Mouse (Mus musculus) midbrain, embryonic 13.5 days (tissue): ENCODE data around the gene Timm44. TPM values are rescaled to one million over a fixed set of nuclear protein-coding genes. Genes with fewer than 3 reads are reported as not detected.
"Not testable (repeated sequence)": the region's sequence is repeated elsewhere in the genome, so short reads cannot be mapped to it uniquely, and the experiment has no call there.

Experiments used
- ATAC-seq: fragments of 200-750 bp; cut with Nextera tagmentation; 2 replicates; pipeline ENCODE4 v1.8.0; 2017; ENCODE audit warnings: mild to moderate bottlenecking, moderate TSS enrichment, moderate library complexity
- H3K27ac ChIP-seq: fragments of 300-500 bp; sonication (generic); 2 replicates; pipeline ENCODE4 v1.5.1; 2015; ENCODE audit warnings: inconsistent platforms, mild to moderate bottlenecking, moderate library complexity
- H3K27me3 ChIP-seq: fragments of 300-500 bp; sonication (generic); 2 replicates; pipeline ENCODE4 v1.6.1; 2015; ENCODE audit warnings: mild to moderate bottlenecking, inconsistent platforms
- H3K36me3 ChIP-seq: fragments of 300-500 bp; sonication (generic); 2 replicates; pipeline ENCODE4 v1.6.1; 2015; ENCODE audit warnings: mild to moderate bottlenecking, inconsistent platforms
- H3K4me1 ChIP-seq: fragments of 300-500 bp; sonication (generic); replicated peaks from 2 replicates; pipeline ENCODE4 v1.6.1; 2015; ENCODE audit warnings: inconsistent platforms
- H3K4me2 ChIP-seq: fragments of 300-500 bp; sonication (generic); replicated peaks from 2 replicates; pipeline ENCODE4 v1.6.1; 2015; ENCODE audit warnings: moderate library complexity, mild to moderate bottlenecking, inconsistent platforms
- H3K4me3 ChIP-seq: fragments of 300-500 bp; sonication (generic); replicated peaks from 2 replicates; pipeline ENCODE4 v1.5.1; 2015; ENCODE audit warnings: mild to moderate bottlenecking, inconsistent platforms
- H3K9ac ChIP-seq: fragments of 300-500 bp; sonication (generic); replicated peaks from 2 replicates; pipeline ENCODE4 v1.6.1; 2015; ENCODE audit warnings: mild to moderate bottlenecking, inconsistent platforms
- H3K9me3 ChIP-seq: fragments of 300-500 bp; sonication (generic); 2 replicates; pipeline ENCODE4 v1.6.1; 2016; ENCODE audit warnings: mild to moderate bottlenecking, inconsistent platforms
- WGBS: fragments of 180-500 bp; shearing (Covaris S2); methylation state at CpG from one replicate; pipeline ENCODE4 v1.1.7; 2015; 5-methylcytosine and 5-hydroxymethylcytosine counted together
- polyA plus RNA-seq: library from polyadenylated mRNA; unstranded; fragments of >200 nt; fragmentation: Nextera tagmentation; extraction: Ambion mirVana; gene quantifications from 2 replicates; pipeline ENCODE4 v1.2.1, GENCODE M21; 2015

The Timm44 gene
- polyA plus RNA-seq, 1 experiment from 2014 or later, result 45.1 TPM

DNA sequence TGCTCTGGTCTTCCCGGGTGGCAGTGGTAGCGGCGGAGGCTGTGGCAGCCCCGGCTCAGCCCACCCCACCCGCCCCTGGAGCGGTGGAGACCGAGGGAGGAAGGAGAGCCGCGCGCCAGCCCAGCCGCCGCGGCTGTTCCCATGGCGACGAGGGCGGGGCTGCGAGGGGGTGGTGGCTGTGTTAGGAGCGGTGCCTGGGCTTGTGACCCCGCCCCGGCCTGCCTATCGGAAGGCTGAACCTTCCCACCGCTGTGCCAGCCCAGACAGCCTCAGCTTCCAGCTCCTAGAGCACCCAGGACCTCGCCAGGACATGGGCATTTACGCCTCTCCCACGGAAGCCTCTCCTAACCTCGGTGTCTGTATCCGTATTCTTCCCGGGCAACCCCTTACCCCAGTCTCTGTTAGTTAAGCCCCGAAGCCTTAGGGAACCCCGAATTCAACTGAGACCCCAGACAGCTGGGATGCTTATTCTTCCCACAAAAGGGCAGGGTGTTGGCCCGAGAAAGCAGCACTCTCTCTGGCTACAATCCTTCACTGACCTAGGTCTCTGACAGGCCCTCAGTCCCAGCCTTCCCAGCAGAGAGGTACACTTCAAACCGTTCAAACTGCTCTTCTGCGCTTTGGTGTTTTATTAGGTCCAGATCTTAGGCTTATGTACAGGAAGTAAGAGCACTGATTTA, 16.4 kb downstream of the Timm44 start, which contains the start of gene Ctxn1:
TSS of gene Ctxn1 (minus strand) at position 150 of the 680 bp plus-strand sequence.
- H3K27ac ChIP-seq, result peak within 1 kb of the TSS; percentile 98
- 9% methylated on average over 20 of the region's 33 CpGs for WGBS
- H3K4me3 ChIP-seq, result peak within 1 kb of the TSS; percentile 95
- peaks cover 77% of the 10 kb centered on the region for H3K36me3 ChIP-seq
- H3K4me2 ChIP-seq, result peak within 1 kb of the TSS; percentile 77
- H3K9ac ChIP-seq, result peak within 1 kb of the TSS; percentile 95
- peak; percentile 92 for ATAC-seq
- H3K27me3 ChIP-seq, result no peaks in the 10 kb centered on the region
- peaks cover 37% of the 10 kb centered on the region for H3K4me1 ChIP-seq
- H3K9me3 ChIP-seq, result no peaks in the 10 kb centered on the region

DNA sequence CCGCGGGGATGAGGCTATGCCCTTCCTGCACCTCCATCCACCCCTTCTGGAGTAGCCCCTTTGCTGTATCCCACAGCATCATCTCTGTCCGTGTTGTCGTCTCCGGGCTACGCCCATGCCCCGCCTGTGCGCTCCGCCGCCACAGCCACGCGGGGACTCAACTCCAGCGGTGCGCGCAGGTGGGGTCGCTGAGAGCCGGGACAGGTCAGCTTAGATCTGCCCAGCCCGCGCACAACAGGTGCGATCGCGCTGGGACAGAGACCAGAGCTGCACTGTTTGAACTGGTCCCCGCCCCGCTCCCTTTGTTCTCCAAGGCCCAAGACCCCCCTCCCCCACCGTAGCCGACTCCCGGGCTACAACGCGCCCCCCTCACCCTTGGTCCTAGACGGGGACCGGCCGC, 17.0 kb downstream of the Timm44 start:
- Histone ChIP-seq H3K4me3 (peak overlapping the region; percentile 95), H3K9ac (peak overlapping the region; percentile 95), H3K27me3 (no peaks in the 10 kb centered on the region), H3K9me3 (no peaks in the 10 kb centered on the region), H3K4me2 (peak overlapping the region; percentile 77), H3K27ac (peak overlapping the region; percentile 98), H3K4me1 (peaks cover 43% of the 10 kb centered on the region), H3K36me3 (peaks cover 71% of the 10 kb centered on the region)
- WGBS, result 0% methylated on average over 31 of the region's 32 CpGs
- peak; percentile 78 for ATAC-seq

- WGBS, result 3% methylated on average over 35 of the region's 35 CpGs
- peak; percentile 70 for ATAC-seq
- peaks cover 66% of the 10 kb centered on the region for H3K36me3 ChIP-seq
These were observed 17.5 kb downstream of the Timm44 start for GRCm38 (mm10) chr8:4258233-4258632.

DNA sequence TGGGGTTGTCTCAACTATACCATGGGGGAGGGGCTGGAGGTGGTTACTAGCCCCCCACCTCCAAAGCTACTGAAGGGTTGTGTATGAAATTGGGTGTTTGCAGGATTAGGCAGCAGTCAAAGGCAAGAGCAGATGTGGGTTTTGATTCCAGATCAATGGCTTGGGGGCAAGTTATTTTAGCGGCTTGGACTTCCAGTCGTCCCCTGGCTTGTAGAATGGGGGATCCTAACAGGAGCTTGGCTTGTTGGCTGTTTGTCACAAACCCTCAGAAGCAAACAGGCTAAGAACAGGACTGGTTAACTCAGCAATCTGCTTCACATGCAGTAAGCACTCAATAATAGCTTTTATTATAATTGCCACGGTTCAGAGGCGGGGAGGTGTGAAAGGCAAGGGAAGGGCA, 18.4 kb downstream of the Timm44 start:
- Histone ChIP-seq H3K36me3 (peaks cover 58% of the 10 kb centered on the region), H3K9ac (peak overlapping the region; percentile 95), H3K27me3 (no peaks in the 10 kb centered on the region), H3K4me2 (peak overlapping the region; percentile 77), H3K9me3 (no peaks in the 10 kb centered on the region), H3K27ac (peak overlapping the region; percentile 98), H3K4me3 (peak overlapping the region; percentile 95), H3K4me1 (peaks cover 50% of the 10 kb centered on the region)
- ATAC-seq, result no peak
- WGBS, result 56% methylated on average over 4 of the region's 4 CpGs

More at GRCm38 (mm10) chr8:4258233-4258632, 17.5 kb downstream of the Timm44 start:
- Histone ChIP-seq H3K9ac (peak overlapping the region; percentile 95), H3K27me3 (no peaks in the 10 kb centered on the region), H3K4me1 (peaks cover 46% of the 10 kb centered on the region), H3K9me3 (no peaks in the 10 kb centered on the region), H3K27ac (peak overlapping the region; percentile 98), H3K4me3 (peak overlapping the region; percentile 95), H3K4me2 (peak overlapping the region; percentile 77)

GRCm38 (mm10) chr8:4256911-4257310, 18.8 kb downstream of the Timm44 start:
- H3K27me3 ChIP-seq, result no peaks in the 10 kb centered on the region
- peaks cover 52% of the 10 kb centered on the region for H3K4me1 ChIP-seq
- H3K4me3 ChIP-seq, result peak overlapping the region; percentile 95
- peak overlapping the region; percentile 95 for H3K9ac ChIP-seq
- H3K9me3 ChIP-seq, result no peaks in the 10 kb centered on the region
- peak overlapping the region; percentile 98 for H3K27ac ChIP-seq
- H3K4me2 ChIP-seq, result peak overlapping the region; percentile 77
- no peak for ATAC-seq
- peaks cover 53% of the 10 kb centered on the region for H3K36me3 ChIP-seq
- 70% methylated on average over 4 of the region's 4 CpGs for WGBS

- Histone ChIP-seq H3K36me3 (peaks cover 42% of the 10 kb centered on the region), H3K4me1 (peaks cover 55% of the 10 kb centered on the region)
- not testable (repeated sequence) for H3K9ac ChIP-seq, H3K9me3 ChIP-seq, H3K27me3 ChIP-seq, H3K4me2 ChIP-seq, H3K4me3 ChIP-seq, ATAC-seq, H3K27ac ChIP-seq
- 86% methylated on average over 7 of the region's 7 CpGs for WGBS
These were observed 20.2 kb downstream of the Timm44 start for GRCm38 (mm10) chr8:4255471-4255870.

- peak overlapping the region; percentile 24; the same call in 1 of the 2 replicates for H3K9ac ChIP-seq
- WGBS, result 58% methylated on average over 6 of the region's 6 CpGs
- ATAC-seq, result no peak
- peak overlapping the region; percentile 92; the same call in 1 of the 2 replicates for H3K27ac ChIP-seq
- H3K9me3 ChIP-seq, result no peaks in the 10 kb centered on the region
- 0 out of 2 replicates have a peak, but pooled peaks cover 6% of the 10 kb centered on the region for H3K27me3 ChIP-seq
- H3K4me1 ChIP-seq, result peaks cover 54% of the 10 kb centered on the region
- H3K4me2 ChIP-seq, result peak overlapping the region; percentile 71
- H3K4me3 ChIP-seq, result peak overlapping the region; percentile 92
- peaks cover 48% of the 10 kb centered on the region for H3K36me3 ChIP-seq
These were observed 21.7 kb downstream of the Timm44 start for GRCm38 (mm10) chr8:4254001-4254400.

GRCm38 (mm10) chr8:4252934-4253841, 22.5 kb downstream of the Timm44 start, which contains the start of gene Snapc2:
TSS of gene Snapc2 (plus strand) at chr8:4253080.
- ATAC-seq, result peak; percentile 86
- peaks cover 55% of the 10 kb centered on the region for H3K4me1 ChIP-seq

GRCm38 (mm10) chr8:4252116-4252760, 23.5 kb downstream of the Timm44 start:
- Histone ChIP-seq H3K9me3 (no peaks in the 10 kb centered on the region), H3K36me3 (peaks cover 57% of the 10 kb centered on the region), H3K27ac (peak overlapping the region; percentile 92), H3K4me3 (peak overlapping the region; percentile 92), H3K27me3 (peaks cover 15% of the 10 kb centered on the region; the same call in 1 of the 2 replicates), H3K4me2 (peak overlapping the region; percentile 71), H3K9ac (peak overlapping the region; percentile 91), H3K4me1 (peaks cover 45% of the 10 kb centered on the region)
- peak; percentile 0; the same call in 1 of the 2 replicates for ATAC-seq
- WGBS, result 45% methylated on average over 8 of the region's 8 CpGs

More at GRCm38 (mm10) chr8:4252934-4253841, 22.5 kb downstream of the Timm44 start, which contains the start of gene Snapc2:
- Histone ChIP-seq H3K4me2 (peak within 1 kb of the TSS; percentile 71), H3K9ac (peak within 1 kb of the TSS; percentile 91), H3K36me3 (peaks cover 52% of the 10 kb centered on the region), H3K27ac (peak within 1 kb of the TSS; percentile 92), H3K27me3 (peaks cover 12% of the 10 kb centered on the region; the same call in 1 of the 2 replicates), H3K4me3 (peak within 1 kb of the TSS; percentile 92), H3K9me3 (no peaks in the 10 kb centered on the region)
- 1% methylated on average over 69 of the region's 69 CpGs for WGBS

DNA sequence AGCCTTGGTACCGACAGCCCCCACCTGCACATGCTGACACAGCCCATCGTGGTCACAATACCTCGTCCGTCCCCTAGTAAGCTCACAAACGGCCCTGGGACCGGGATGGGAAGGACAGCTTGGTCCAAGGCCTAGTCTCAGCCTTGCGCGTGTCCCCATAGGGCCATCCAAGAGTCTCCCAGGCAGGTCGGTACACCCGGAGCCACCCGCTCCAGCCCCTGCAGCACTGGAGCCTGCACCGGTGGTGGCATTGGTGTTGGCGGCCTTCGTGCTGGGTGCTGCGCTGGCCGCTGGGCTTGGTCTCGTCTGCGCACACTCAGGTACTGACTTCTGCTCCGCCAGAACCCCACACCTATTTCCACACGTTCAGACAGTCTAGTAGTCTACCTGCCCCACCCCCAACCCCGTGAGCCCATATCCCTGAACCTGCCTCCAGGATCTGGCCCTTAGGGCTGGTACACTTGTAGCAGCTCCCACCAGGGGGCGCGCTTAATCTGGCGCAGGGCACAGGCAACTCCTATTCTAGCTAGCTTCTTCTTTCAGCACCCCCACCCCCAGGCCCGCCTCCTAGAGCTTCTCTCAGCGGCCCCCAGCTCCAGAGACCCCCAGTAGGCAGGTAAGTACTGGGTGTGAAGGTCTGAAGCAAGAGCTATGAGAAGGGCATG, 25.3 kb downstream of the Timm44 start:
- Histone ChIP-seq H3K4me3 (no peak overlapping the region), H3K36me3 (peaks cover 57% of the 10 kb centered on the region), H3K27me3 (peaks cover 15% of the 10 kb centered on the region; the same call in 1 of the 2 replicates), H3K9ac (no peak overlapping the region), H3K4me1 (peaks cover 32% of the 10 kb centered on the region), H3K27ac (no peak overlapping the region), H3K4me2 (no peak overlapping the region), H3K9me3 (no peaks in the 10 kb centered on the region)
- 36% methylated on average over 26 of the region's 26 CpGs for WGBS
- ATAC-seq, result peak; percentile 12

DNA sequence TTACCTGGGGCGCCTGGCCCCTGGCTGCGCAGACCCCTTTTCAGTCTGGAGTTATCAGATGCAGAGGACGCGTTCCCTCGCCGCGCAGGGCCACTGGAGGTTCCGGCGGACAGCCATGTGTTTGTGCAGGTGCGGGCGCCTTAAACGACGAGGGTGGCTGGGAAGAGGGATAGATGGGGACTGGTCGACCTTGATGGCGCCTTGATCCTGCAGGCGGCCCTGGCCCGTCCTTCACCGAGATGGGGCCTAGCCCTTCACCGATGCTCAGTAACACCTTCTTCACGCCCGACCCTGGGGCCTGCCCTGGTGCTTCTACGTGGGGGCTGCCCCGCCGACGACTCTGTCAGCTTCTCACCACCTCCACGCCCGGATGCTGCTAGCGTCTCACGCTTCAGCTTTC, 26.5 kb downstream of the Timm44 start:
- no peak overlapping the region for H3K4me2 ChIP-seq
- H3K9ac ChIP-seq, result peak overlapping the region; percentile 41
- H3K36me3 ChIP-seq, result peaks cover 57% of the 10 kb centered on the region
- 20% methylated on average over 29 of the region's 29 CpGs for WGBS
- no peak for ATAC-seq
- H3K27ac ChIP-seq, result no peak overlapping the region
- no peak overlapping the region for H3K4me3 ChIP-seq
- H3K9me3 ChIP-seq, result no peaks in the 10 kb centered on the region
- H3K27me3 ChIP-seq, result peaks cover 15% of the 10 kb centered on the region; the same call in 1 of the 2 replicates
- H3K4me1 ChIP-seq, result peaks cover 29% of the 10 kb centered on the region
